Mouse (Mus musculus): ENCODE results near the gene Ets2.
A peak's percentile ranks its signal among the peaks of the same experiment; 100 is the strongest.

Gene Ets2

GRCm38 (mm10) chr16:95728453-95729435 lies 26.9 kb downstream of the Ets2 start:
- ATAC-seq (ENCODE audit: insufficient number of reproducible peaks, low FRiP score, low TSS enrichment) = no peak

GRCm38 (mm10) chr16:95729775-95730174 lies 27.9 kb downstream of the Ets2 start:
- ATAC-seq (ENCODE audit: insufficient number of reproducible peaks, low FRiP score, low TSS enrichment) = no peak

GRCm38 (mm10) chr16:95734785-95735184 lies 32.9 kb downstream of the Ets2 start:
- no peak for ATAC-seq (ENCODE audit: insufficient number of reproducible peaks, low FRiP score, low TSS enrichment)

- ATAC-seq (ENCODE audit: insufficient number of reproducible peaks, low FRiP score, low TSS enrichment) = no peak
Observed at GRCm38 (mm10) chr16:95736059-95736458, 34.2 kb downstream of the Ets2 start.

GRCm38 (mm10) chr16:95736470-95736869 lies 34.6 kb downstream of the Ets2 start:
- ATAC-seq (ENCODE audit: insufficient number of reproducible peaks, low FRiP score, low TSS enrichment) = no peak

- peak; percentile 66 for ATAC-seq (ENCODE audit: insufficient number of reproducible peaks, low FRiP score, low TSS enrichment)
Observed at GRCm38 (mm10) chr16:95739522-95739921, 37.6 kb downstream of the Ets2 start.

GRCm38 (mm10) chr16:95741358-95741757 lies 39.5 kb downstream of the Ets2 start:
- ATAC-seq (ENCODE audit: insufficient number of reproducible peaks, low FRiP score, low TSS enrichment) = no peak

GRCm38 (mm10) chr16:95741915-95742739 lies 40.3 kb downstream of the Ets2 start:
- no peak for ATAC-seq (ENCODE audit: insufficient number of reproducible peaks, low FRiP score, low TSS enrichment)

GRCm38 (mm10) chr16:95742740-95743030 lies 40.8 kb downstream of the Ets2 start:
- ATAC-seq (ENCODE audit: insufficient number of reproducible peaks, low FRiP score, low TSS enrichment) = no peak

GRCm38 (mm10) chr16:95743104-95743503 lies 41.2 kb downstream of the Ets2 start:
- ATAC-seq (ENCODE audit: insufficient number of reproducible peaks, low FRiP score, low TSS enrichment) = no peak

- ATAC-seq (ENCODE audit: insufficient number of reproducible peaks, low FRiP score, low TSS enrichment) = no peak
Observed at GRCm38 (mm10) chr16:95744771-95745170, 42.9 kb downstream of the Ets2 start.

- no peak for ATAC-seq (ENCODE audit: insufficient number of reproducible peaks, low FRiP score, low TSS enrichment)
Observed at GRCm38 (mm10) chr16:95745685-95746084, 43.8 kb downstream of the Ets2 start.

GRCm38 (mm10) chr16:95746565-95746964 lies 44.7 kb downstream of the Ets2 start:
- no peak for ATAC-seq (ENCODE audit: insufficient number of reproducible peaks, low FRiP score, low TSS enrichment)

GRCm38 (mm10) chr16:95749291-95750103 lies 47.6 kb downstream of the Ets2 start:
- ATAC-seq (ENCODE audit: insufficient number of reproducible peaks, low FRiP score, low TSS enrichment) = no peak

- ATAC-seq (ENCODE audit: insufficient number of reproducible peaks, low FRiP score, low TSS enrichment) = no peak
Observed at GRCm38 (mm10) chr16:95750211-95750629, 48.3 kb downstream of the Ets2 start.

- no peak for ATAC-seq (ENCODE audit: insufficient number of reproducible peaks, low FRiP score, low TSS enrichment)
Observed at GRCm38 (mm10) chr16:95752502-95752901, 50.6 kb downstream of the Ets2 start.

- ATAC-seq (ENCODE audit: insufficient number of reproducible peaks, low FRiP score, low TSS enrichment) = peak; percentile 64; the same call in 1 of the 2 replicates
Observed at GRCm38 (mm10) chr16:95753295-95753694, 51.4 kb downstream of the Ets2 start.

- peak; percentile 86 for ATAC-seq (ENCODE audit: insufficient number of reproducible peaks, low FRiP score, low TSS enrichment)
Observed at GRCm38 (mm10) chr16:95759151-95759987, 57.5 kb downstream of the Ets2 start.

GRCm38 (mm10) chr16:95759988-95760391 lies 58.1 kb downstream of the Ets2 start:
- ATAC-seq (ENCODE audit: insufficient number of reproducible peaks, low FRiP score, low TSS enrichment) = peak; percentile 87

GRCm38 (mm10) chr16:95761742-95762141 lies 59.9 kb downstream of the Ets2 start:
- ATAC-seq (ENCODE audit: insufficient number of reproducible peaks, low FRiP score, low TSS enrichment) = no peak
